Mouse (Mus musculus) E14TG2a.4 (cell line): ENCODE data around the gene Tbc1d20.

Source experiments
- CTCF ChIP-seq: conservative IDR thresholded peaks from 2 replicates; pipeline ENCODE4 v1.5.1; 2014; ENCODE audit warnings: low read length
- NANOG ChIP-seq: IDR thresholded peaks from 2 replicates; pipeline ENCODE4 v1.6.1; 2014; ENCODE audit warnings: borderline replicate concordance, low read length, mixed read lengths
- POU5F1 ChIP-seq: IDR thresholded peaks from 2 replicates; pipeline ENCODE4 v1.6.1; 2014; ENCODE audit warnings: low read length, borderline replicate concordance

- TF ChIP-seq CTCF (no peak), POU5F1 (no peak), NANOG (no peak)
These were observed 20.3 kb downstream of the Tbc1d20 start for GRCm38 (mm10) chr2:152313926-152314325.
